Mouse (Mus musculus) adrenal gland, postnatal 10 days (tissue): ENCODE measurements around the gene Pik3r1. TPM values are rescaled to one million over a fixed set of nuclear protein-coding genes. Genes with fewer than 3 reads are reported as not detected.

Source experiments
- DNase-seq: peaks from one replicate; pipeline ENCODE4 v3.0.0; 2021; ENCODE audit warnings: mixed read lengths
- total RNA-seq, 2 experiments: library from RNA; stranded (reverse); gene quantifications; 2 replicates each; pipeline ENCODE4 v1.2.3; 2021

Gene Pik3r1
- total RNA-seq, 2 experiments from 2014 or later = 82.7 to 83.1 TPM

- no peak for DNase-seq
These were observed 56.7 kb downstream of the Pik3r1 start for GRCm38 (mm10) chr13:101711301-101711700.

- no peak for DNase-seq
These were observed 58.2 kb downstream of the Pik3r1 start for GRCm38 (mm10) chr13:101709788-101710187.

GRCm38 (mm10) chr13:101707226-101707625 lies 60.8 kb downstream of the Pik3r1 start:
- DNase-seq = no peak

- no peak for DNase-seq
These were observed 61.6 kb downstream of the Pik3r1 start for GRCm38 (mm10) chr13:101706426-101706825.

- no peak for DNase-seq
These were observed 65.8 kb downstream of the Pik3r1 start for GRCm38 (mm10) chr13:101702096-101702775.

GRCm38 (mm10) chr13:101701632-101702031 lies 66.4 kb downstream of the Pik3r1 start:
- no peak for DNase-seq

- DNase-seq = no peak
These were observed 68.3 kb downstream of the Pik3r1 start for GRCm38 (mm10) chr13:101699742-101700141.

GRCm38 (mm10) chr13:101697966-101698365 lies 70.1 kb downstream of the Pik3r1 start:
- DNase-seq = no peak

- no peak for DNase-seq
These were observed 70.6 kb downstream of the Pik3r1 start for GRCm38 (mm10) chr13:101697461-101697860.

- no peak for DNase-seq
These were observed 71.2 kb downstream of the Pik3r1 start for GRCm38 (mm10) chr13:101696827-101697226.

GRCm38 (mm10) chr13:101696316-101696715 lies 71.7 kb downstream of the Pik3r1 start:
- no peak for DNase-seq

- peak; percentile 93 for DNase-seq
These were observed 72.1 kb downstream of the Pik3r1 start for GRCm38 (mm10) chr13:101695876-101696275.

- peak; percentile 72 for DNase-seq
These were observed 73.3 kb downstream of the Pik3r1 start for GRCm38 (mm10) chr13:101694496-101695251.

- DNase-seq = peak; percentile 74
These were observed 74.0 kb downstream of the Pik3r1 start for GRCm38 (mm10) chr13:101693967-101694495.

GRCm38 (mm10) chr13:101692866-101693691 lies 74.9 kb downstream of the Pik3r1 start:
- DNase-seq = no peak

GRCm38 (mm10) chr13:101692239-101692784 lies 75.7 kb downstream of the Pik3r1 start:
- peak; percentile 40 for DNase-seq

- no peak for DNase-seq
These were observed 76.3 kb downstream of the Pik3r1 start for GRCm38 (mm10) chr13:101691669-101692068.

GRCm38 (mm10) chr13:101690911-101691655 lies 76.9 kb downstream of the Pik3r1 start:
- DNase-seq = no peak

GRCm38 (mm10) chr13:101690167-101690566 lies 77.8 kb downstream of the Pik3r1 start:
- peak; percentile 45 for DNase-seq

- DNase-seq = no peak
These were observed 81.8 kb downstream of the Pik3r1 start for GRCm38 (mm10) chr13:101686256-101686655.

GRCm38 (mm10) chr13:101684706-101685105 lies 83.3 kb downstream of the Pik3r1 start:
- DNase-seq = no peak
